Mouse (Mus musculus) embryonic fibroblast, embryonic 13.5 days (primary cell): Measurements from ENCODE around the gene Msgn1.

Experiments used
- CTCF ChIP-seq: IDR thresholded peaks from 2 replicates; pipeline ENCODE4 v1.5.1; 2011; ENCODE audit warnings: mild to moderate bottlenecking, control low read depth, low read length, moderate library complexity, borderline replicate concordance; ENCODE audit not compliant: insufficient read depth
- POLR2A ChIP-seq: IDR thresholded peaks from 2 replicates; pipeline ENCODE4 v1.6.1; 2011; ENCODE audit warnings: low read depth, mild to moderate bottlenecking, control low read depth, low read length, moderate library complexity

DNA sequence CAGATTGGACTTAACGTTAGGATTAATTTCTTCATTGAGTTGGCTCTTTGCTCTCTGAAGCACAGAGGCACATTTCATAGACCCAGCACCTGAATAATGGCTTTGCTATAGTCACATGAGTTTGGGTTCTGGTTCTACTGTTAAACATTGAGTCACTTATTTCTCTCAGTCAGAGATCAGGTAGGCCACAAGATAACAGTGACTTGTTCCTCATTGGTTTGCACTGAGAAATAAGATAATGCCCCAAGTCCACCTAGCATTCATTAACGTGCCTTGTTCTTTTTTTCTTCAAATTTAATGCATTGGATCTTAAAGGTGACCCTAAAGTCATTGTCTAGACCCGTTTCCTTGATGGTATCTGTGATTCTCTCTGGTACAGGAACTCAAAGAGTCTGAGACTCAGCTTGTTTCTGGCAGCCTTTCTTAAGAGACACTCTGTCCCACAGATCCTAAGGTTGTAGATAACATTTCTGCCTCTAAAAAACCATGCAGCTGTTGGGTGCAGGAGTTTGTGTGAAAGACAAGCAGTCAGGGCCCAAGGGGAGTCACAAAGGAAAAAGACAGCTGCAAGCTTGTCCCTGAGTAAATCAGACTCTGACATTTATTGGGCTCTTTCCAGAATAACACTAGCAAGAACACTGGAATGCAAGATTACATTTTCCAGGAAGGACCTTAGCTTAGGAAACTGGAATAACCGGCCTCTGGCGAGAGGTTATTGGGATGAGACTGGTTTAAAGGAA lies 17.9 kb upstream of the Msgn1 start:
- no peak for TF ChIP-seq POLR2A
- no peak for TF ChIP-seq CTCF
